Mouse (Mus musculus) forebrain, embryonic 12.5 days (tissue): ENCODE results near the gene Hsf2bp. TPM values are rescaled to one million over a fixed set of nuclear protein-coding genes. Genes with fewer than 3 reads are reported as not detected.

Experiments used
- ATAC-seq: fragments of 200-750 bp; cut with Nextera tagmentation; 2 replicates; pipeline ENCODE4 v1.8.0; 2017; ENCODE audit warnings: moderate TSS enrichment; ENCODE audit not compliant: low FRiP score
- H3K27ac ChIP-seq: fragments of 300-500 bp; sonication (generic); 2 replicates; pipeline ENCODE4 v1.5.1; 2016; ENCODE audit warnings: mild to moderate bottlenecking
- H3K27me3 ChIP-seq: fragments of 300-500 bp; sonication (generic); 2 replicates; pipeline ENCODE4 v1.6.1; 2016; ENCODE audit warnings: mild to moderate bottlenecking
- H3K36me3 ChIP-seq: fragments of 300-500 bp; sonication (generic); replicated peaks from 2 replicates; pipeline ENCODE4 v1.6.1; 2016; ENCODE audit warnings: mild to moderate bottlenecking
- H3K4me1 ChIP-seq: fragments of 300-500 bp; sonication (generic); 2 replicates; pipeline ENCODE4 v1.6.1; 2016
- H3K4me2 ChIP-seq: fragments of 300-500 bp; sonication (generic); 2 replicates; pipeline ENCODE4 v1.6.1; 2016; ENCODE audit warnings: mild to moderate bottlenecking, moderate library complexity
- H3K4me3 ChIP-seq: fragments of 300-500 bp; sonication (generic); replicated peaks from 2 replicates; pipeline ENCODE4 v1.5.1; 2016; ENCODE audit warnings: mild to moderate bottlenecking
- H3K9ac ChIP-seq: fragments of 300-500 bp; sonication (generic); 2 replicates; pipeline ENCODE4 v1.6.1; 2016; ENCODE audit warnings: mild to moderate bottlenecking
- H3K9me3 ChIP-seq: fragments of 300-500 bp; sonication (generic); 2 replicates; pipeline ENCODE4 v1.6.1; 2016
- WGBS: fragments of 180-500 bp; shearing (Covaris S2); methylation state at CpG from one replicate; pipeline ENCODE4 v1.1.7; 2016; 5-methylcytosine and 5-hydroxymethylcytosine counted together
- polyA plus RNA-seq: library from polyadenylated mRNA; unstranded; fragments of >200 nt; fragmentation: Nextera tagmentation; extraction: Ambion mirVana; gene quantifications from 2 replicates; pipeline ENCODE4 v1.2.1, GENCODE M21; 2016

The Hsf2bp gene
- polyA plus RNA-seq, 1 experiment from 2014 or later: 0.55 TPM

GRCm38 (mm10) chr17:32027666-32028065, 8.5 kb downstream of the Hsf2bp start:
- no peak overlapping the region for H3K27ac ChIP-seq
- ATAC-seq: peak; percentile 14; the same call in 1 of the 2 replicates
- H3K9ac ChIP-seq: no peak overlapping the region

DNA sequence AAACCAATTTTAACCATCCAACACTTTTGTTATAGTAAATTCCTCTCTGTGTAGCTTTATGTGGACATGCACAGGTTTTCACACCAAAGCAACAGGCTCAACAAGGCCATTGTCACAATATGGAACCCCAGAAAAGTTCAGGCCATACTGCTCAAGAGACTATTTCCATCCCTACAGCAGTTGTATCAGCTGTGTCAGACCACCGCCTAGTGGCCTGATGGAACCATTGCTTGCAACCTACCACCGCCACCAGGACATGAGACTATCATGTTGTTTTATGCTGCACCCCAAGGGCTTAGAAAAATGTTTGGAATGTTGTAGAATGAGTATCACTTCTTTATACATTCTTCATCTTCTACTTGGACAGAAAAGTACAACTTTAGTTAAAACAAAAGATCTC, 10.8 kb downstream of the Hsf2bp start:
- 4% methylated on average over 2 of the region's 2 CpGs for WGBS
- no peaks in the 10 kb centered on the region for H3K27me3 ChIP-seq
- ATAC-seq: no peak

More at GRCm38 (mm10) chr17:32027666-32028065, 8.5 kb downstream of the Hsf2bp start:
- Histone ChIP-seq H3K36me3 (no peaks in the 10 kb centered on the region), H3K4me3 (no peak overlapping the region), H3K9me3 (no peaks in the 10 kb centered on the region), H3K27me3 (no peaks in the 10 kb centered on the region), H3K4me2 (no peak overlapping the region), H3K4me1 (no peaks in the 10 kb centered on the region)
- 32% methylated on average over 3 of the region's 3 CpGs for WGBS

DNA sequence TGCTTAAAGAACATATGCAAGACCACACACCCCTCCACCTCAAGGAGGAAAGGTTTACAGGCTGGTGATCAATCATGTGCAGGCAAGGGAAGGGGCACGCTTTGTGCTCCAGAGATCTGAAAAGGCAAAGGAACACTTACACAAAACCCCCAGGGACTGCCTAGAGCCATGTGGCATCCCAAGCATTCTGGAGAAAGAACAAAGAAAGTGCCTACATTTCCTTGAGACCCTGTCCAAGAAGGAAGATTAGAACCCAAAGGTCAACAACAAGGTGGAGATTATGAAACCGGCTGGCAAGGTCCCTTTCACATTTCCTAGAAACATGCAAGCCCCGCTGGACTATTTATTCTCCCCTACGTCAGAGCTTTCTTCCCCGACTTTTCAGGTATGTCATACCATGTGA, 11.5 kb downstream of the Hsf2bp start:
- Histone ChIP-seq H3K4me1 (no peaks in the 10 kb centered on the region), H3K9ac (no peak overlapping the region), H3K4me2 (no peak overlapping the region), H3K36me3 (no peaks in the 10 kb centered on the region), H3K27ac (no peak overlapping the region), H3K27me3 (no peaks in the 10 kb centered on the region), H3K4me3 (no peak overlapping the region), H3K9me3 (no peaks in the 10 kb centered on the region)
- 73% methylated on average over 5 of the region's 5 CpGs for WGBS
- ATAC-seq: no peak

More for the DNA sequence above, 10.8 kb downstream of the Hsf2bp start:
- no peak overlapping the region for H3K9ac ChIP-seq
- no peaks in the 10 kb centered on the region for H3K4me1 ChIP-seq
- H3K36me3 ChIP-seq: no peaks in the 10 kb centered on the region
- no peak overlapping the region for H3K4me2 ChIP-seq
- no peak overlapping the region for H3K27ac ChIP-seq
- H3K9me3 ChIP-seq: no peaks in the 10 kb centered on the region
- H3K4me3 ChIP-seq: no peak overlapping the region

- Histone ChIP-seq H3K9me3 (no peaks in the 10 kb centered on the region), H3K27me3 (no peaks in the 10 kb centered on the region), H3K4me2 (no peak overlapping the region), H3K27ac (no peak overlapping the region), H3K36me3 (no peaks in the 10 kb centered on the region), H3K4me3 (no peak overlapping the region), H3K4me1 (no peaks in the 10 kb centered on the region), H3K9ac (no peak overlapping the region)
- 82% methylated on average over 8 of the region's 8 CpGs for WGBS
- no peak for ATAC-seq
Measured at GRCm38 (mm10) chr17:32023088-32023487, 13.1 kb downstream of the Hsf2bp start.

DNA sequence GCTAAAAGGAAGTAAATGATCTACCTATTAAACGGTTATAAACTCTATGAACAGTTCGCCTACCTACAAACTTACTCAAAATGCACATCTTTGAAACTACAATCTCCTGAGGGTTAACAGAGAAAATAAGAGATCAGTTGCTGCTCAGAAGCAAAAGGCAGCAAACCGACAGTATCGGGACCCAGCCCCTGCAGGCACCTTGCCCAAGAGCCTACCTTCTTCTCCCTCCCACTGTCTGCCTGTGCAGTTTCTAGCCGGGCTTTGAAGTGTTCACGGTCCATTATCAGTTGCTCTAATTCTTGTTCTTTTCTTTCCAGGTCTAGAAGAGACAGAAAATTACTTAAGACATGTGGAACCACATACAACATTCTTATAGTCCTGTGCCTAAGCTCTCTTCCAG, 13.6 kb downstream of the Hsf2bp start:
- Histone ChIP-seq H3K4me1 (no peaks in the 10 kb centered on the region), H3K27ac (no peak overlapping the region), H3K9me3 (no peaks in the 10 kb centered on the region), H3K9ac (no peak overlapping the region), H3K4me2 (no peak overlapping the region), H3K27me3 (no peaks in the 10 kb centered on the region), H3K36me3 (no peaks in the 10 kb centered on the region), H3K4me3 (no peak overlapping the region)
- whole genome bisulfite sequencing: 84% methylated on average over 6 of the region's 6 CpGs
- ATAC-seq: no peak

DNA sequence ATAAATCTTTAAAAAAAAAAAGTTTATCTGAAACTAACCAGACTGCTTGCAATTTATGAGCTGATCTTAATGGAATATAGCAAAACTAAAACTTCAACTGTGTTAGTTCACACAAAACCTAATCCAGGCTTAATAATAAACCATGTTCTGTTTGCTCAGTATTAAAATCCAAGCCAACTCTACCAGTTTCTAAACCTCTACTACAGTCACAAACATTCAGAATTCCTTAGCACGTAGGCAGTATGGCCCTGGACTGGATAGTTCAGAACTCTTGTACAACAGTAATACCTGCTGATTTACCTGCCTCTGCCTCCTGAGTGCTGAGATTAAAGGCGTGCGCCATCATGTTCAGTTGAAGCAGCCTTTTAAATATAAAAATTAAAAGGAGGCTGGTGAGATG, 14.2 kb downstream of the Hsf2bp start:
- Histone ChIP-seq H3K9ac (no peak overlapping the region), H3K9me3 (no peaks in the 10 kb centered on the region), H3K36me3 (no peaks in the 10 kb centered on the region), H3K27me3 (no peaks in the 10 kb centered on the region), H3K4me3 (no peak overlapping the region), H3K4me1 (no peaks in the 10 kb centered on the region), H3K27ac (no peak overlapping the region), H3K4me2 (no peak overlapping the region)
- no peak for ATAC-seq
- WGBS: 89% methylated on average over 3 of the region's 3 CpGs

DNA sequence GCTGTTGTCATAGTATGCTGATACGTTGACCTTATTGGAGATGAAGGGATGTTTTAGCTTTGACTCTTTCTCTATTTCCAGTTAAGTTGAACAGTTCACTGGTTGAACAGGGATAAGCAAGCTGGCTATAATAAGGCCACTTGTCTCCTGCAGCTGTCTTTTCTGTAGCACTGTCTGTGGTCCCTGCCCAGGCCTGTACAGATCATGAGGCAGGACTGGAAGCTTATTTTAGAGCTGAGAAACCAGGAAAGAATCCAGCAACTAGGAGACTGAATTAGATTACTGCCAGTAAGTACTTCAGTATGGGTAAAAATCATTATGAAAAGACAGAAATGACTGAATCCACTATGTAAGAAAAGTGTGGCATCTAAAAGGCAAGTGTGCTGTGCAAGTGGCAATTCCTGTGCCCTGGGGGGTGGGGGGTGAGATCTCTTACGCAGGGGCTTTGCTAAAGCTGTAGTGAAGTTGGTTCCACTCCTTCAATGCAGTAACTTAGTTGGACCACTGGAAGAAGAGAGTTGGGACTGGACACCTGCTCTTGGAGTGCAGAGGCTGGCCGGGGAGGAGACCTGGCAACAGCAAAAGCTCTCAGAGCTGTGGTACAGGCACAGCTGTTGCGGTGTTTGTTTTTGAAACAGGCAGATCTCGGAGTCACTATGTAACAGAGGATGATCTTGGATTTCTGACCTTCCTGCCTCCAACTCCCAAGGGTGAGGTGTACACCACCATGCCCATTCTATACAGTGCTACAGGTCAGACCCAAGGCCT, 17.8 kb downstream of the Hsf2bp start:
- H3K9ac ChIP-seq: no peak overlapping the region
- no peaks in the 10 kb centered on the region for H3K9me3 ChIP-seq
- ATAC-seq: no peak
- no peak overlapping the region for H3K4me2 ChIP-seq
- WGBS: 81% methylated on average over 5 of the region's 5 CpGs
- H3K27ac ChIP-seq: no peak overlapping the region
- H3K36me3 ChIP-seq: no peaks in the 10 kb centered on the region
- H3K4me1 ChIP-seq: no peaks in the 10 kb centered on the region
- no peak overlapping the region for H3K4me3 ChIP-seq
- H3K27me3 ChIP-seq: no peaks in the 10 kb centered on the region

GRCm38 (mm10) chr17:32016481-32016880, 19.7 kb downstream of the Hsf2bp start:
- Histone ChIP-seq H3K27me3 (no peaks in the 10 kb centered on the region), H3K36me3 (no peaks in the 10 kb centered on the region), H3K4me3 (no peak overlapping the region), H3K4me1 (no peaks in the 10 kb centered on the region), H3K4me2 (no peak overlapping the region), H3K27ac (no peak overlapping the region), H3K9me3 (no peaks in the 10 kb centered on the region), H3K9ac (no peak overlapping the region)
- ATAC-seq: no peak
- 87% methylated on average over 8 of the region's 8 CpGs for WGBS

DNA sequence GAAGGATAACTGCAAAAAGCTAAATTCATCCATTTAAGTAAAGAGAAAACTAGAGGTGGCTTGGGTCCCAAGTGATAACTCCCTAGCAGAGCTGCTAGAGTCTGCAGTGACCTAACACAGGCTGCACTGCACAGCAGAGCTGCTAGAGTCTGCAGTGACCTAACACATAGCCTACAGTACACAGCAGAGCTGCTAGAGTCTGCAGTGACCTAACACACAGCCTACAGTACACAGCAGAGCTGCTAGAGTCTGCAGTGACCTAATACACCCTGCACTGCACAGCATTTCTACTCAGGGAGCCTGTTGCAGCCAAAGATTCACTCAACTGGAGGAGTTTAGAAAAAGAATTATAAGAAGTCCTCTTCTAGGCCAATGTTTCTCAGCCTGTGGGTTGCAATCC, 22.5 kb downstream of the Hsf2bp start:
- Histone ChIP-seq H3K36me3 (no peaks in the 10 kb centered on the region), H3K9ac (no peak overlapping the region), H3K27me3 (no peaks in the 10 kb centered on the region), H3K4me1 (no peaks in the 10 kb centered on the region), H3K4me3 (no peak overlapping the region), H3K9me3 (no peaks in the 10 kb centered on the region), H3K27ac (no peak overlapping the region), H3K4me2 (no peak overlapping the region)
- no peak for ATAC-seq

- 69% methylated on average over 3 of the region's 3 CpGs for WGBS
- H3K27ac ChIP-seq: no peak overlapping the region
- H3K4me3 ChIP-seq: no peak overlapping the region
- no peaks in the 10 kb centered on the region for H3K27me3 ChIP-seq
- no peak overlapping the region for H3K9ac ChIP-seq
- no peaks in the 10 kb centered on the region for H3K9me3 ChIP-seq
- H3K36me3 ChIP-seq: no peaks in the 10 kb centered on the region
- no peaks in the 10 kb centered on the region for H3K4me1 ChIP-seq
- ATAC-seq: no peak
- H3K4me2 ChIP-seq: no peak overlapping the region
Measured at GRCm38 (mm10) chr17:32012254-32012653, 23.9 kb downstream of the Hsf2bp start.

DNA sequence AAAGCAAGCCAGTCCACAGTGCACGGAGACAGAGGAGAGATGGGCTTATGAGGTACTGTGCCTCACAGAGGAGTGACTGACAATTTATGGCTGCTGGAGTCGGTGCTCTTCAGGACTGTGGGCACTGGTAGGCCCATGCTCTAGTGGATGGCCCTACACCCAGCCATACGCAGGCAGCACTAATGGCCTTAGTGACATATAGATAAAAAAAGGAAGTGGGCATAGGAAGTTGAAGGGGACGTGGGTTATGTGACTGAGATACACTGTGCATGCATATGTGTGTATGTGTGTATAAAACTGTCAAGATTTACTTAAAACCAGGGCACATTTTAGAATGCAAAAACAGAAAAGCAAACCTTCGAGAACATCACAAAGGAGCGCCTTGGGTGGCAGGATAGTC, 24.5 kb downstream of the Hsf2bp start:
- WGBS: 80% methylated on average over 6 of the region's 6 CpGs
- no peaks in the 10 kb centered on the region for H3K27me3 ChIP-seq

DNA sequence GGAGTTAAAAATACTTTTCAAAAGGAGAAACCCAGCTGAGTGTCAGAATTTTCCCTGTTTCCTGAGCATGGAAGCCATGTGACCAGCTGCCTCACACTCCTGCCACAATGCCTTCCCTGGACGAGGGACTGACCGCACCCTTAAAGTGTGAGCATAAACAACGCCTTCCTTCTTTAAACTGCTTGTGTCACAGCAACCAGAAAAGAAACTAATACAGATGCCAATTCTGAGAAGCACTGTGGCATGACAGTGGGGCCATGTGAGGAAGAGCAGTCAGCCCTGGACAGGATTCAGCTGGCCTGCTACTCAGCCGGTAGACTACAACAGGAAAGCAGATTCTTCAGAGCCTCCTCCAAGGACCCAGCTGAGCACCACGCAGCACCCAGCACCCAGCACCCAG, 29.3 kb downstream of the Hsf2bp start:
- no peaks in the 10 kb centered on the region for H3K36me3 ChIP-seq
- no peak overlapping the region for H3K9ac ChIP-seq
- WGBS: 91% methylated on average over 5 of the region's 5 CpGs
- no peak overlapping the region for H3K4me2 ChIP-seq
- no peak overlapping the region for H3K4me3 ChIP-seq
- no peaks in the 10 kb centered on the region for H3K9me3 ChIP-seq
- H3K27ac ChIP-seq: no peak overlapping the region
- H3K4me1 ChIP-seq: no peaks in the 10 kb centered on the region
- no peaks in the 10 kb centered on the region for H3K27me3 ChIP-seq
- ATAC-seq: no peak

More for the DNA sequence above, 24.5 kb downstream of the Hsf2bp start:
- Histone ChIP-seq H3K4me2 (no peak overlapping the region), H3K36me3 (no peaks in the 10 kb centered on the region), H3K4me1 (no peaks in the 10 kb centered on the region), H3K4me3 (no peak overlapping the region), H3K9ac (no peak overlapping the region), H3K9me3 (no peaks in the 10 kb centered on the region), H3K27ac (no peak overlapping the region)
- no peak for ATAC-seq

GRCm38 (mm10) chr17:32003251-32003650, 32.9 kb downstream of the Hsf2bp start:
- no peak overlapping the region for H3K9ac ChIP-seq
- H3K9me3 ChIP-seq: no peaks in the 10 kb centered on the region
- no peak for ATAC-seq
- H3K4me2 ChIP-seq: no peak overlapping the region
- H3K27ac ChIP-seq: no peak overlapping the region
- H3K27me3 ChIP-seq: no peaks in the 10 kb centered on the region
- H3K4me1 ChIP-seq: no peaks in the 10 kb centered on the region
- no peaks in the 10 kb centered on the region for H3K36me3 ChIP-seq
- no peak overlapping the region for H3K4me3 ChIP-seq
- WGBS: 82% methylated on average over 3 of the region's 3 CpGs
